Mouse (Mus musculus) adrenal gland, postnatal 36 days (tissue): ENCODE measurements around the gene Snapin. TPM values are rescaled to one million over a fixed set of nuclear protein-coding genes. Genes with fewer than 3 reads are reported as not detected.

Source experiments
- DNase-seq, 2 experiments: peaks; one replicate each; pipeline ENCODE4 v3.0.0; 2021; ENCODE audit warnings: mixed read lengths in 1 of 2
- total RNA-seq, 2 experiments: library from RNA; stranded (reverse); gene quantifications; 2 replicates each; pipeline ENCODE4 v1.2.3; 2021

The Snapin gene
- total RNA-seq, 2 experiments from 2014 or later, result 53.3 to 79.3 TPM

- peak in 1 of 2 experiments; percentile 40 for DNase-seq
Measured at GRCm38 (mm10) chr3:90459727-90460126, 31.1 kb downstream of the Snapin start.

- no peak for DNase-seq
Measured at GRCm38 (mm10) chr3:90454931-90455330, 35.9 kb downstream of the Snapin start.

- DNase-seq, result no peak
Measured at GRCm38 (mm10) chr3:90451396-90452095, 39.3 kb downstream of the Snapin start.

GRCm38 (mm10) chr3:90450874-90451273 lies 40.0 kb downstream of the Snapin start:
- DNase-seq, result no peak

GRCm38 (mm10) chr3:90448626-90449025 lies 42.2 kb downstream of the Snapin start:
- DNase-seq, result no peak

- peak; percentile 42 to 44 for DNase-seq
Measured at GRCm38 (mm10) chr3:90447123-90447494, 43.7 kb downstream of the Snapin start.

- peak; percentile 83 to 93 for DNase-seq
Measured at GRCm38 (mm10) chr3:90446389-90447122, 44.3 kb downstream of the Snapin start.

GRCm38 (mm10) chr3:90445417-90446200 lies 45.2 kb downstream of the Snapin start:
- DNase-seq, result peak in 1 of 2 experiments; percentile 43

- DNase-seq, result peak; percentile 42 to 43
Measured at GRCm38 (mm10) chr3:90443977-90444376, 46.9 kb downstream of the Snapin start.

GRCm38 (mm10) chr3:90440756-90441155 lies 50.1 kb downstream of the Snapin start:
- no peak for DNase-seq

Other genes with a start within 250 kb of the Snapin start
- gene Creb3l4, start 247.5 kb downstream of the Snapin start, total RNA-seq, result under 1 TPM; 0.20 to 0.66 TPM
- 100 to 1,000 TPM; 127 to 142 TPM for gene Slc39a1, start 242.9 kb downstream of the Snapin start, total RNA-seq
- gene Crtc2, start 236.9 kb downstream of the Snapin start, total RNA-seq, result 10 to 100 TPM; 37.4 to 43.2 TPM
- gene Dennd4b, start 225.8 kb downstream of the Snapin start, total RNA-seq, result 1 to 10 TPM; 6.2 to 7.3 TPM
- 10 to 100 TPM; 62.2 to 66.2 TPM for gene Gatad2b, start 197.9 kb downstream of the Snapin start, total RNA-seq
- gene Slc27a3, start 101.1 kb downstream of the Snapin start, total RNA-seq, result 100 to 1,000 TPM; 132 to 156 TPM
- 10 to 100 TPM; 79.4 to 89.6 TPM for gene Ints3, start 57.4 kb downstream of the Snapin start, total RNA-seq
- gene Npr1, start 25.2 kb downstream of the Snapin start, total RNA-seq, result 100 to 1,000 TPM; 203 to 287 TPM
- gene Ilf2, start 14.9 kb downstream of the Snapin start, total RNA-seq, result 10 to 100 TPM; 56.9 to 63.7 TPM
- 100 to 1,000 TPM; 115 to 125 TPM for gene Chtop, start 18.5 kb upstream of the Snapin start, total RNA-seq
- 100 to 1,000 TPM; 142 to 154 TPM for gene S100a1, start 23.4 kb upstream of the Snapin start, total RNA-seq
- 10 to 100 TPM; 33.4 to 38.2 TPM for gene S100a13, start 23.4 kb upstream of the Snapin start, total RNA-seq
- under 1 TPM in 1 of 2 experiments, not detected in 1; 0.53 TPM for gene S100a14, start 35.8 kb upstream of the Snapin start, total RNA-seq
- 10 to 100 TPM; 53.5 to 61.2 TPM for gene S100a16, start 46.2 kb upstream of the Snapin start, total RNA-seq
- under 1 TPM in 1 of 2 experiments, not detected in 1; 0.46 TPM for gene S100a3, start 69.5 kb upstream of the Snapin start, total RNA-seq
- gene S100a2, start 99.2 kb upstream of the Snapin start, total RNA-seq, result not detected
- not detected for gene Gm42674, start 110.9 kb upstream of the Snapin start, total RNA-seq
- gene S100a4, start 112.7 kb upstream of the Snapin start, total RNA-seq, result 10 to 100 TPM in 1 of 2 experiments, 1 to 10 TPM in 1; 9.0 to 11.5 TPM
- gene S100a5, start 117.5 kb upstream of the Snapin start, total RNA-seq, result not detected
- gene S100a6, start 121.8 kb upstream of the Snapin start, total RNA-seq, result 10 to 100 TPM; 42.5 to 68.0 TPM
- under 1 TPM in 1 of 2 experiments, not detected in 1; 0.33 TPM for gene S100a7a, start 163.0 kb upstream of the Snapin start, total RNA-seq
- gene S100a8, start 177.9 kb upstream of the Snapin start, total RNA-seq, result 1 to 10 TPM in 1 of 2 experiments, not detected in 1; 2.2 TPM
- gene S100a9, start 204.7 kb upstream of the Snapin start, total RNA-seq, result 1 to 10 TPM in 1 of 2 experiments, not detected in 1; 1.8 TPM
- not detected for gene Pglyrp4, start 235.9 kb upstream of the Snapin start, total RNA-seq